Mouse (Mus musculus) left cerebral cortex, postnatal 25 days (tissue): Measurements from ENCODE around the gene Clba1. TPM values are rescaled to one million over a fixed set of nuclear protein-coding genes. Genes with fewer than 3 reads are reported as not detected.

ENCODE experiments used
- DNase-seq, 2 experiments: peaks; one replicate each; pipeline ENCODE4 v3.0.0; 2022; ENCODE audit warnings: low spot score in 2 of 2, mixed read lengths in 1 of 2
- intact Hi-C: fragments of 180-260 bp; cut with DNase I; formaldehyde crosslinking; loops from one replicate; pipeline ENCODE4 v1.15.1; 2025
- total RNA-seq, 2 experiments: library from RNA; stranded (reverse); gene quantifications; 2 replicates each; pipeline ENCODE4 v1.2.3; 2021

Gene Clba1
- total RNA-seq, 2 experiments from 2014 or later = 17.1 to 17.7 TPM

DNA sequence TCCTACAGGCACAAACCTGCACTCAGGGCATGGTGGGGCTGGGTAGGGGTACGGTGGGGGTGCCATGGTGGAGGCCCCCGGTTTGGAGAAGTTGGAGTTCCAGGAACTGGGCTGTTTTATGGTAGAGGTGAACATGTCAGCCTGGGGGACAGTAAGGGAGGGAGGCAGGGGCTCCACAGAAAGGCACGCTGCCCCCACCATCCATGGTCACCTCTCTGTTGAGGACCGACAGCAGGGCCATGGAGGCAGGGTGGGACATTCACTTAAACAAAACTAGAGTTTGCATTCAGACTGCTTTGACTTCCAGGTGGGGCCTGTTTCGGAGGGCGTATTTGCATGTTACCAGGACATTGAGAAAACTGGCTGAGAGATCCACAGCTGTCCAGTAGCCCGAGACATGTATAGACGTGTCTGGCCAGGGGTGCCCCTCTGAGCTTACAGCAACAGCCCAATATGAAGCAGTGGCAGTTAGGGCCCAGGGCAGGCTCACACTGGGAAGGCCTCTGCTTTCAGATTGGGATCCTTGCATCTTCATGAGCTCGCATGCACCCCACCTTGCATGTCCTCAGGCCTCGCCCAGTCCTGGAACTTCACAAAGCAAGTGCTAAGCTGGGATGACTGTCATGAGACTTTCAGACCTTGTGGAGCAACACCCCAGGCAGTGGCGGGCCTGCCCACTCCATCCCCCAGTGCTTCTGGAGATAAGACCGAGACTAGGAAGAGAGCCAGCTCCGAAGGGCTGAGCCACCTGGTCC, 15.0 kb upstream of the Clba1 start:
- intact Hi-C loops = no loop called here
- DNase-seq = no peak

GRCm38 (mm10) chr12:112794356-112794816, 14.4 kb upstream of the Clba1 start:
- DNase-seq = no peak
- intact Hi-C loops = no loop called here

DNA sequence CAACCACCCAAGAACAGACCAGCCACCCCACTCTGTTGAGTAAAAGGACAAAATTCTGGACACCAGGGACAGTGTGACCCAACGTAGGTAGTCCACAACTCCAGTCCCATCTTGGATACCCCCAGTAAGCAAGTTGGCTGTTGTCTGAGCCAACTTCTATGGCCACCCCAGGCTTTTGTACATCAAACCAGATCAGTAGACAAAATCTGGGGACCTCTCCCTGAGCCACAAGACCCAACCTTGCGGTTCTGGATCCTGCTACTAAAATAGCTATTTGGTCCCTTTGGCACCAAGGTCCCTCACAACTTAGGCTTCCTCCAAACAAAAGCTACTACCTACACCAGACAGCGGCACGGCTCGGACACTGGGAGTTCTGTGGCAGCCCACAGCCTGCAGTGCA, 13.7 kb upstream of the Clba1 start:
- intact Hi-C loops = no loop called here
- DNase-seq = no peak

- no peak for DNase-seq
- intact Hi-C loops = no loop called here
Measured at GRCm38 (mm10) chr12:112795466-112796104, 13.2 kb upstream of the Clba1 start.

- DNase-seq = no peak
- intact Hi-C loops = no loop called here
Measured at GRCm38 (mm10) chr12:112796551-112797510, 11.9 kb upstream of the Clba1 start.

DNA sequence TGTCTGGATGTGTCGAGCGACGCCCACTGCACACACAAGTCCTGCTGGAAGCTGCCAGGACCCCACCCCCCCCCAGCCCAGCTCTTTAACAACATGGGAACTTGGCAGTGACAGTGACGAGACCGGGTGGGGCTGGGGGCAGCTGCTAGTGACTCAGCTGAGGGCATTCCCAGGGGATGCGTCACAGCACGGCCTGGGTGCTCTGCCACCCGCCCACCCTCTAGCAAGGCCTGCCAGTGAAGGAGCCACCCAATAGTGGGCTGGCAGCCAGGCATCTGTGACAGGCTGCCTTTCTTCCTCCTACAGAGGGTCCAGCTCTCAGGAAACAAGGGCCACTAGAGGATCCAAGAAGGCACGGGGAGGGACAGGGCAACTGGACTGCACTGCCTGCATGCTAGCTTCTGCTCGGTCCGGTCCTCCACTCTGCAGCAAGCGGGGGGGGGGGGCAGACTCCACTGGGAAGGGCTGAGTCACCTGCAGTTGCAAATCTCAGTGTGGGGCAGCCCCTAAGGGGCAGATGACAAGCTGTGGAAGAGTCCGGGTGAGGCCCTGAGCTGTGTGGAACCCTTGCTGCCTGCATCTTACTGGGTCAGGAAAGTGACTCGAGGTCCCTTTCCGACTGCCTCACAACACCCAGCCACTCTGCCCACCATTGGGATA, 10.9 kb upstream of the Clba1 start:
- peak; percentile 49 to 83 for DNase-seq
- intact Hi-C loops = no loop called here

DNA sequence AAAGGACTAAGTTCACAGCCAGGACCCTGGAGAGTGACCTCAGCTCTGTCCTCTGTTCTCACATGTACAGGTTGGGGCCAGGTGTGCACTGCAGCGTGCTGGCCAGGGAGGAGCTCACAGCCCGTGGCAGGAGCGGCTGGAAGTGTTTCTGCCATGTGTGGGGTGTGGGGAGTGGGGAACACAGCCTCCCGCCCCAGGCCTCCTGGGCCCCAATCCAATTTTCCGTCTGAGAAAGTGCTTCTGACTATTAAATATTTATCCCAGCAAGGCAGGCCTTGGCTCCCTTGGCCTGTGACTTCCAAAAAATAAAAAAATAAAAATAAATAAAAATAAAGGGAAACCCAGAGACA, 10.4 kb upstream of the Clba1 start:
- no peak for DNase-seq

GRCm38 (mm10) chr12:112798716-112799115, 10.0 kb upstream of the Clba1 start:
- intact Hi-C loops = loop anchor here (1.0 kb wide), 1 partner anchor 51 kb away; no protein-coding TSS in a partner anchor
- DNase-seq = no peak

More for the DNA sequence above, 10.4 kb upstream of the Clba1 start:
- intact Hi-C loops = no loop called here

DNA sequence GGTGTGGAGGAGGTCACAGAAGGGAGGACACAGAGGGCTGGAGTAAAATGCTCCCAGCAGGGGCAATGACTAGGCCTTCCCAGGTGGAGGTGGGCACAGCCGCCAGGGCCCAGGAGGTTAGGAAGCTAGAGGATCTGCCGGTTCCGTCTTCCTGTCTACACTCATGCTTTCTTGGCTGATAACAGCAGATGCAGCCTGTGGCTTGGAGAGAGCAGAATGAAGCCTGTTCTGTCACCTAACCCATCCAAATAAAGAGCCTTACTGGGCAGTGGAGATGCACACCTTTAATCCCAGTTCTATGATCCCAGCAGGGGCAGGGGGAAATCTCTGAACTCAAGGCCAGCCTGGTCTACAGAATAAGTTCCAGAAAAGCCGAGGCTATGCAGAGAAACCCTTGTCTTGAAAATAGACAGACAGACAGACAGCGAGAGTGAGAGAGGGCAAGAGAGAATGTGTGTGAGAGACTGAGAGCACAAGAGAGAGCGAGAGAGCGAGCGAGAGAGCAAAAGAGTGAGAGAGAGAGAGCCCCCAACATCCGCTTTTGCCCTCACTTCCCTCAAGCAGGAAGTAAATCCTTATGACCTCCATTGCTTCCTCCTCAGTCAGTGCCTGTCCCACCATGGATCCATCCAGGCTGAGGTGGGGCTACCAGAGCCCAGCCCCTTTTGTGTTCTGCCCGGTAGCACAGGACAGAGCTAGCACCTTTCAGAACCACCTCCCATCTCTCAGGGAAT, 9.3 kb upstream of the Clba1 start:
- intact Hi-C loops = loop anchor here (1.0 kb wide), 1 partner anchor 52 kb away; no protein-coding TSS in a partner anchor
- no peak for DNase-seq

DNA sequence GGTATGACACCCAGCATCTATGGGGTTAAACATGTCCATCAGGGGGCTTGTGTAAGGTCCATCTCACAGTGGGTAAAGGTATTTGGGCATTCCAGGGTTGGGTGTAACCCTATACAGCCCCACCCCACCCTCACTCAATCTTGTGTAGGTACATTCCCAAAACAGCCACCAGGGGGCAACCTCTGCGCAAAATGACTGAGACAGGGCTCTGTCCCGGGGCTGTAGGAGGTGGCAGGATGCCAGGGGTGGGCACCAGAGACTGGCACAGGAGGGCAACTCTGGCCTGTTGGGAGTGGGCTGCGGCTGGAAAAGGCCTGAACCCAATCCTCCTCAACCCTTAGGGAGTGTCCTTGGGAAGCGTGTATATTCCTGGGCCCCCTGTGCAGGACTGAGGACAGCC, 8.3 kb upstream of the Clba1 start:
- DNase-seq = peak; percentile 49 to 57
- intact Hi-C loops = loop anchor here (5.0 kb wide), 1 partner anchor 42 kb away; no protein-coding TSS in a partner anchor

GRCm38 (mm10) chr12:112801864-112802846, 6.6 kb upstream of the Clba1 start, which contains the start of gene Ahnak2:
Gene Ahnak2, minus strand, starts transcription at chr12:112802657.
- intact Hi-C loops = loop anchor here (5.0 kb wide), 1 partner anchor 40 kb away; no protein-coding TSS in a partner anchor
- no peak for DNase-seq

GRCm38 (mm10) chr12:112802917-112803316, 5.8 kb upstream of the Clba1 start:
- intact Hi-C loops = loop anchor here (5.0 kb wide), 1 partner anchor 39 kb away; no protein-coding TSS in a partner anchor
- DNase-seq = no peak

GRCm38 (mm10) chr12:112804046-112804445, 4.7 kb upstream of the Clba1 start:
- intact Hi-C loops = loop anchor here (5.0 kb wide), 1 partner anchor 38 kb away; no protein-coding TSS in a partner anchor
- no peak for DNase-seq

DNA sequence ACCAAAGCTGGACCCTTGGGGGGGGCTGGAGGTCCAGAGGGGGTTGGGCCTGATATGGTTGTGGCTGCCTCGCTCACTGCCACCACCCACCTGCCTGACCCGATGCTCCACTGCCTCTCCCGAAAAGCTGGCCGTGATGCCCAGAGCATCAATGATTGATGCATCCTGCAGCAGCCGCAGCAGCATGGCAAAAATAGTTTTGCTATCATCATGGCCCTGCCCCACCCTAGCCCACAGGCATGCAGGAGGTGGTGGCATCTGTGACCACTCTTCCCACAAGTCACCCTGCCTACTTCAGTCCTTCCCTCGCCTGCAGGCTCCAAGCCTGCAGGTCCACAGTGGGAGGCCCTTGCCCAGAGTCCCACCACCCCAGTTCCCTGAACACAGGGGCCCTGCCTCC, 2.7 kb upstream of the Clba1 start:
- DNase-seq = no peak
- intact Hi-C loops = no loop called here

- DNase-seq = no peak
- intact Hi-C loops = loop anchor here (1.0 kb wide), 1 partner anchor 22 kb away; the partner anchor contains the start of gene Cdca4
Measured at GRCm38 (mm10) chr12:112807796-112808195, 941 bp upstream of the Clba1 start.

GRCm38 (mm10) chr12:112808212-112808586, 538 bp upstream of the Clba1 start:
- intact Hi-C loops = loop anchor here (1.0 kb wide), 1 partner anchor 21 kb away; the partner anchor contains the start of gene Cdca4
- DNase-seq = no peak

GRCm38 (mm10) chr12:112809641-112810040, 904 bp downstream of the Clba1 start:
- DNase-seq = no peak
- intact Hi-C loops = no loop called here
